Mouse (Mus musculus): ENCODE data around the gene Fam102a. TPM values are rescaled to one million over a fixed set of nuclear protein-coding genes. Genes with fewer than 3 reads are reported as not detected.

Fam102a gene
- polyA plus RNA-seq, 1 experiment from 2014 or later: 4.4 TPM

GRCm38 (mm10) chr2:32495185-32495726 is 39.9 kb upstream of the Fam102a start:
- ATAC-seq (no peak), DNase-seq (ENCODE audit: low spot score) (no peak)
- Histone ChIP-seq H3K36me3 (ENCODE audit: control insufficient read depth, insufficient read depth, low read length) (no peaks in the 10 kb centered on the region), H3K27ac (ENCODE audit: low read depth, low read length) (no peak overlapping the region), H3K27me3 (replicated peaks; ENCODE audit: control insufficient read depth, insufficient read depth, low read length) (no peaks in the 10 kb centered on the region), H3K4me2 (ENCODE audit: low read length) (no peak overlapping the region), H3K4me1 (ENCODE audit: control insufficient read depth, insufficient read depth, low read length) (no peaks in the 10 kb centered on the region), H3K9me3 (replicated peaks; ENCODE audit: control insufficient read depth, low read length) (0 out of 2 replicates have a peak, but pooled peaks cover 6% of the 10 kb centered on the region), H3K9ac (ENCODE audit: low read length) (no peak overlapping the region), H3K4me3 (ENCODE audit: low read depth, low read length) (no peak overlapping the region)
- WGBS: 83% methylated on average over 20 of the region's 20 CpGs

- no peaks in the 10 kb centered on the region for H3K4me1 ChIP-seq (ENCODE audit: control insufficient read depth, insufficient read depth, low read length)
- H3K4me2 ChIP-seq (ENCODE audit: low read length): no peak overlapping the region
- no peaks in the 10 kb centered on the region for H3K36me3 ChIP-seq (ENCODE audit: control insufficient read depth, insufficient read depth, low read length)
- no peak for DNase-seq (ENCODE audit: low spot score)
- 0 out of 2 replicates have a peak, but pooled peaks cover 6% of the 10 kb centered on the region for H3K9me3 ChIP-seq (replicated peaks; ENCODE audit: control insufficient read depth, low read length)
- H3K4me3 ChIP-seq (ENCODE audit: low read depth, low read length): no peak overlapping the region
- no peak overlapping the region for H3K9ac ChIP-seq (ENCODE audit: low read length)
- 74% methylated on average over 5 of the region's 5 CpGs for WGBS
- no peaks in the 10 kb centered on the region for H3K27me3 ChIP-seq (replicated peaks; ENCODE audit: control insufficient read depth, insufficient read depth, low read length)
- no peak overlapping the region for H3K27ac ChIP-seq (ENCODE audit: low read depth, low read length)
- ATAC-seq: no peak
Measured at GRCm38 (mm10) chr2:32496190-32496589, 38.9 kb upstream of the Fam102a start.

- H3K27ac ChIP-seq (ENCODE audit: low read depth, low read length): no peak overlapping the region
Measured at GRCm38 (mm10) chr2:32499365-32499764, 35.8 kb upstream of the Fam102a start.

GRCm38 (mm10) chr2:32500461-32500860 is 34.7 kb upstream of the Fam102a start:
- Histone ChIP-seq H3K9ac (ENCODE audit: low read length) (no peak overlapping the region), H3K36me3 (ENCODE audit: control insufficient read depth, insufficient read depth, low read length) (no peaks in the 10 kb centered on the region), H3K27me3 (replicated peaks; ENCODE audit: control insufficient read depth, insufficient read depth, low read length) (no peaks in the 10 kb centered on the region), H3K9me3 (replicated peaks; ENCODE audit: control insufficient read depth, low read length) (0 out of 2 replicates have a peak, but pooled peaks cover 6% of the 10 kb centered on the region), H3K4me1 (ENCODE audit: control insufficient read depth, insufficient read depth, low read length) (no peaks in the 10 kb centered on the region), H3K4me2 (ENCODE audit: low read length) (no peak overlapping the region), H3K4me3 (ENCODE audit: low read depth, low read length) (no peak overlapping the region), H3K27ac (ENCODE audit: low read depth, low read length) (no peak overlapping the region)
- ATAC-seq (no peak), DNase-seq (ENCODE audit: low spot score) (no peak)
- WGBS: 78% methylated on average over 5 of the region's 5 CpGs

More at GRCm38 (mm10) chr2:32499365-32499764, 35.8 kb upstream of the Fam102a start:
- H3K27me3 ChIP-seq (replicated peaks; ENCODE audit: control insufficient read depth, insufficient read depth, low read length): no peaks in the 10 kb centered on the region
- DNase-seq (ENCODE audit: low spot score) (no peak), ATAC-seq (no peak)
- H3K9me3 ChIP-seq (replicated peaks; ENCODE audit: control insufficient read depth, low read length): 0 out of 2 replicates have a peak, but pooled peaks cover 6% of the 10 kb centered on the region
- no peak overlapping the region for H3K9ac ChIP-seq (ENCODE audit: low read length)
- WGBS: 94% methylated on average over 4 of the region's 4 CpGs
- no peak overlapping the region for H3K4me3 ChIP-seq (ENCODE audit: low read depth, low read length)
- H3K4me1 ChIP-seq (ENCODE audit: control insufficient read depth, insufficient read depth, low read length): no peaks in the 10 kb centered on the region
- no peak overlapping the region for H3K4me2 ChIP-seq (ENCODE audit: low read length)
- no peaks in the 10 kb centered on the region for H3K36me3 ChIP-seq (ENCODE audit: control insufficient read depth, insufficient read depth, low read length)

- ATAC-seq: no peak
Measured at GRCm38 (mm10) chr2:32501754-32502324, 33.3 kb upstream of the Fam102a start.

GRCm38 (mm10) chr2:32502843-32503242 is 32.3 kb upstream of the Fam102a start:
- ATAC-seq (no peak), DNase-seq (ENCODE audit: low spot score) (no peak)
- WGBS: 82% methylated on average over 12 of the region's 12 CpGs
- Histone ChIP-seq H3K4me3 (ENCODE audit: low read depth, low read length) (no peak overlapping the region), H3K4me2 (ENCODE audit: low read length) (no peak overlapping the region), H3K4me1 (ENCODE audit: control insufficient read depth, insufficient read depth, low read length) (no peaks in the 10 kb centered on the region), H3K27ac (ENCODE audit: low read depth, low read length) (no peak overlapping the region), H3K36me3 (ENCODE audit: control insufficient read depth, insufficient read depth, low read length) (no peaks in the 10 kb centered on the region), H3K9me3 (replicated peaks; ENCODE audit: control insufficient read depth, low read length) (0 out of 2 replicates have a peak, but pooled peaks cover 6% of the 10 kb centered on the region), H3K9ac (ENCODE audit: low read length) (no peak overlapping the region), H3K27me3 (replicated peaks; ENCODE audit: control insufficient read depth, insufficient read depth, low read length) (no peaks in the 10 kb centered on the region)

More at GRCm38 (mm10) chr2:32501754-32502324, 33.3 kb upstream of the Fam102a start:
- no peak overlapping the region for H3K4me3 ChIP-seq (ENCODE audit: low read depth, low read length)
- no peak overlapping the region for H3K27ac ChIP-seq (ENCODE audit: low read depth, low read length)
- DNase-seq (ENCODE audit: low spot score): no peak
- no peaks in the 10 kb centered on the region for H3K36me3 ChIP-seq (ENCODE audit: control insufficient read depth, insufficient read depth, low read length)
- H3K4me2 ChIP-seq (ENCODE audit: low read length): no peak overlapping the region
- H3K4me1 ChIP-seq (ENCODE audit: control insufficient read depth, insufficient read depth, low read length): no peaks in the 10 kb centered on the region
- no peaks in the 10 kb centered on the region for H3K27me3 ChIP-seq (replicated peaks; ENCODE audit: control insufficient read depth, insufficient read depth, low read length)
- H3K9me3 ChIP-seq (replicated peaks; ENCODE audit: control insufficient read depth, low read length): 0 out of 2 replicates have a peak, but pooled peaks cover 6% of the 10 kb centered on the region
- H3K9ac ChIP-seq (ENCODE audit: low read length): no peak overlapping the region
- WGBS: 75% methylated on average over 5 of the region's 5 CpGs

GRCm38 (mm10) chr2:32503588-32503987 is 31.5 kb upstream of the Fam102a start:
- H3K27me3 ChIP-seq (replicated peaks; ENCODE audit: control insufficient read depth, insufficient read depth, low read length): no peaks in the 10 kb centered on the region
- no peak overlapping the region for H3K27ac ChIP-seq (ENCODE audit: low read depth, low read length)
- H3K9me3 ChIP-seq (replicated peaks; ENCODE audit: control insufficient read depth, low read length): 0 out of 2 replicates have a peak, but pooled peaks cover 2% of the 10 kb centered on the region
- no peak overlapping the region for H3K4me2 ChIP-seq (ENCODE audit: low read length)
- no peak overlapping the region for H3K9ac ChIP-seq (ENCODE audit: low read length)
- WGBS: 76% methylated on average over 3 of the region's 3 CpGs
- H3K36me3 ChIP-seq (ENCODE audit: control insufficient read depth, insufficient read depth, low read length): no peaks in the 10 kb centered on the region
- no peaks in the 10 kb centered on the region for H3K4me1 ChIP-seq (ENCODE audit: control insufficient read depth, insufficient read depth, low read length)
- ATAC-seq: no peak
- DNase-seq (ENCODE audit: low spot score): no peak
- no peak overlapping the region for H3K4me3 ChIP-seq (ENCODE audit: low read depth, low read length)

- H3K4me2 ChIP-seq (ENCODE audit: low read length): no peak overlapping the region
- ATAC-seq: no peak
- H3K27me3 ChIP-seq (replicated peaks; ENCODE audit: control insufficient read depth, insufficient read depth, low read length): no peaks in the 10 kb centered on the region
- H3K9me3 ChIP-seq (replicated peaks; ENCODE audit: control insufficient read depth, low read length): no peaks in the 10 kb centered on the region
- H3K9ac ChIP-seq (ENCODE audit: low read length): no peak overlapping the region
- DNase-seq (ENCODE audit: low spot score): no peak
- H3K27ac ChIP-seq (ENCODE audit: low read depth, low read length): no peak overlapping the region
- no peaks in the 10 kb centered on the region for H3K4me1 ChIP-seq (ENCODE audit: control insufficient read depth, insufficient read depth, low read length)
- no peaks in the 10 kb centered on the region for H3K36me3 ChIP-seq (ENCODE audit: control insufficient read depth, insufficient read depth, low read length)
- WGBS: 98% methylated on average over 2 of the region's 2 CpGs
- no peak overlapping the region for H3K4me3 ChIP-seq (ENCODE audit: low read depth, low read length)
Measured at GRCm38 (mm10) chr2:32505536-32505935, 29.6 kb upstream of the Fam102a start.

All from forebrain, embryonic 14.5 days (tissue).